Mouse (Mus musculus) bone marrow macrophage, adult 2 months (primary cell): Measurements from ENCODE around the gene Lmbrd2. TPM values are rescaled to one million over a fixed set of nuclear protein-coding genes. Genes with fewer than 3 reads are reported as not detected.

ENCODE experiments used
- H3K27ac ChIP-seq: 2 replicates; pipeline ENCODE4 v1.5.1; 2012; ENCODE audit warnings: low read depth, low read length; ENCODE audit not compliant: insufficient read depth
- H3K4me1 ChIP-seq: 2 replicates; pipeline ENCODE4 v1.6.1; 2012; ENCODE audit warnings: low read length; ENCODE audit not compliant: control insufficient read depth, insufficient read depth
- H3K4me3 ChIP-seq: 2 replicates; pipeline ENCODE4 v1.5.1; 2012; ENCODE audit warnings: mild to moderate bottlenecking, low read length, moderate library complexity; ENCODE audit not compliant: insufficient read depth
- CTCF ChIP-seq: IDR thresholded peaks from 2 replicates; pipeline ENCODE4 v1.5.1; 2012; ENCODE audit warnings: low read depth, mild to moderate bottlenecking, low read length, moderate library complexity
- POLR2A ChIP-seq: IDR thresholded peaks from 2 replicates; pipeline ENCODE4 v1.6.1; 2012; ENCODE audit warnings: mild to moderate bottlenecking, low read depth, low read length, borderline replicate concordance
- polyA plus RNA-seq: library from polyadenylated mRNA; stranded (reverse); fragments of >200 nt; gene quantifications from 2 replicates; pipeline ENCODE4 v1.2.4, GENCODE M21; 2012; ENCODE audit not compliant: missing spikeins, insufficient read depth, insufficient read length

Gene Lmbrd2
- polyA plus RNA-seq, result 20.5 and 20.6 TPM in 2 replicates

GRCm38 (mm10) chr15:9140252-9140680, at the start of gene Lmbrd2:
TSS of gene Lmbrd2 (plus strand) at chr15:9140550.
- TF ChIP-seq CTCF (no peak), POLR2A (no peak)
- H3K4me3 ChIP-seq, result peak within 1 kb of the TSS; percentile 95
- H3K27ac ChIP-seq, result peak within 1 kb of the TSS; percentile 64
- peaks cover 15% of the 10 kb centered on the region for H3K4me1 ChIP-seq

- H3K27ac ChIP-seq, result no peak overlapping the region
- no peak overlapping the region for H3K4me3 ChIP-seq
- TF ChIP-seq CTCF, result no peak
- no peak for TF ChIP-seq POLR2A
- peaks cover 15% of the 10 kb centered on the region for H3K4me1 ChIP-seq
Observed at GRCm38 (mm10) chr15:9090662-9091061, 49.7 kb upstream of the Lmbrd2 start.

- TF ChIP-seq CTCF (no peak), POLR2A (no peak)
- Histone ChIP-seq H3K4me3 (no peak overlapping the region), H3K27ac (peak overlapping the region; percentile 3; the same call in 1 of the 2 replicates), H3K4me1 (peaks cover 6% of the 10 kb centered on the region; the same call in 1 of the 2 replicates)
Observed at GRCm38 (mm10) chr15:9093598-9094365, 46.6 kb upstream of the Lmbrd2 start.

GRCm38 (mm10) chr15:9094366-9094750, 46.0 kb upstream of the Lmbrd2 start:
- peak overlapping the region; percentile 3; the same call in 1 of the 2 replicates for H3K27ac ChIP-seq
- no peak overlapping the region for H3K4me3 ChIP-seq
- TF ChIP-seq POLR2A (no peak), CTCF (no peak)
- H3K4me1 ChIP-seq, result peaks cover 6% of the 10 kb centered on the region; the same call in 1 of the 2 replicates

DNA sequence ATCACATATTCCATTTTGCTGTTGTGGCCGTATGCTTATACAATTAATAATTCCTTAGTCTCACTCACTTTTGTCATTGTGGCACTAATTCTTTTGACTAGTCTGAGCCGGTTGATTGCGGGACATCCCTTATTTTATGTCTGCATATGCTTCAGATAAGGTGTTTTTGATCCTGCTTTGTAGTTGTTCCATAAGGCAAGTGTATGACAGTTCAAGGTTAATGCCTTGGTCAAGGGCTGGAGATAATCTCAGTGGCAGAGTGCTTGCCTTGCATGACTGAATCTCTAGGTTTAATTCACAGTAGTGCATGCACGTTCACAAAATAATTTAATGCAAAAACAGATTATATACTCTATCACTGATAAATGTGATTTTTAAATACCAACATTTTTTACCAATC, 43.5 kb upstream of the Lmbrd2 start:
- H3K4me1 ChIP-seq, result peaks cover 6% of the 10 kb centered on the region; the same call in 1 of the 2 replicates
- TF ChIP-seq POLR2A (no peak), CTCF (no peak)
- no peak overlapping the region for H3K4me3 ChIP-seq
- H3K27ac ChIP-seq, result no peak overlapping the region

GRCm38 (mm10) chr15:9100446-9101077, 39.8 kb upstream of the Lmbrd2 start:
- TF ChIP-seq POLR2A (no peak), CTCF (no peak)
- Histone ChIP-seq H3K4me1 (no peaks in the 10 kb centered on the region), H3K27ac (no peak overlapping the region), H3K4me3 (no peak overlapping the region)

DNA sequence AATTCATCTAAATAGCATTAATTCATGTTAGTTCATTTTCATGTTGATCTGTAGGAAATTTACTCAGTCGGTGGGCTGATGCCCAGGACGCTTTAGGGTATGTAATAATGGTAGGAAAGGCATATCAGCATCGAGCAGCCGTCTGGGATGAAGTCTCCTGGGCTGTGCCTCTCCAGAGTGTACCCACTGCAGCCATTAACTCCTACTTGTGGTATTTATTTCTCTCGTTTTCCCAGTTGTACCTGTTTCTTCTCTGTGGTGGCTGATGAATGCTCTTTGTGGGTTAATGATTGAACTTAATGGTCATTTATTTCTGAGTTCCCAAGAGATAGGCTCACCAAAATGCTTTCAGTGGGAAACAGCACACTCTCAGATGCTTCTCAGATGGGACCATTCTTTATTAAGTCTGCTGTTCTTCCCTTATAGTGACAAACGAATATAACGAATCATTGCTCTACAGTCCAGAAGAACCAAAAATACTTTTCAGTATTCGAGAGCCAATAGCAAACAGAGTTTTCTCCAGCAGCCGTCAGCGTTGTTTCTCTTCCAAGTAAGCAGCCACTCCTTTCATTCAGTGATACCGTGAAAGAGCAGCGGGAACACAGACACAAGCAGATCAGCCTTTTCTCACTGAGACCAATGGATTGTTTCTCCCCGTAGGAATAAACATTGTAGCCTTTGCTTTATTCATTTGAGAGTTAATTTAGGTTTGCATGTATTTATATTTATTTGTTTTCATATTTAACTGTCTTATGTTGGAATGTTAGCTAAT, 33.9 kb upstream of the Lmbrd2 start:
- no peak overlapping the region for H3K4me3 ChIP-seq
- TF ChIP-seq POLR2A (no peak), CTCF (no peak)

DNA sequence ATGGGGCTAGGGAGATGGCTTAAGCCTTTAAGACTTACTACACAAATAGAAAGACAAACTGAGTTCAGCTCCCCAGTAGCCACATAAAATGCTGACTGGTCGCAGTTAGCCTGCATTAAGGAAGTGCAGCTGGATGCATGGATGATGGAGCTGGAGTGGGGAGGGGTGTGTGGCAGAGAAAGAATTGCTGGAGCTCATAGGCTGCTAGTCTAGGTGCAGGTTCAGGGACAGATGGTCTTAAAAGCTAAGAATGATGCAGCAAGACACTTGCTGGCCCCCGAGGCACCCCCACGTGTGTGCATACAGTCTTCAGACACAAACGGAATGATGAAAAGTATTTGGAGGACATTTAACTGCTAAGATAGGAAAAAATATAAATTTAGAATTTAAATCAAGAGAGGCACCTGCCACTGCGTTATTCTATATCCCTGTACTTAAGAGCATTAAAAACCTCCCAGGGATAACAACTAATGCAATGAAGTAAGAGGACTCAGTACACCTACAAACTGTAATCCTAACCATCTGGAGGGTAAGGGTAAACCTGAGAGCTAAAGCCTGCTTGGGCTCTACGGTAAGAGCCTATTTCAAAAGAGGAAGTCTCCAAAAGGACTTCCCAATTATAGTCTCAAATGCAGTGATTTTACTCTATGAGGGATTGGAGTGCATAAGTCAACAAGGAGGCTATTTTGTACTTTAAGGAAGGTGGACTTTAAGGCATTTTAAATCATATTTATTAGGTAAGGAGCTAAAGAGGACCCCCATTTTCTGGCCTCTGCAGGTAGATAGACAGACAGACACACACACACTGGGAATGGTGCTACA, 29.6 kb upstream of the Lmbrd2 start:
- Histone ChIP-seq H3K4me1 (peaks cover 9% of the 10 kb centered on the region), H3K27ac (no peak overlapping the region; the same call in 1 of the 2 replicates), H3K4me3 (no peak overlapping the region)
- TF ChIP-seq POLR2A (no peak), CTCF (no peak)

More for the DNA sequence above, 33.9 kb upstream of the Lmbrd2 start:
- H3K4me1 ChIP-seq, result peaks cover 8% of the 10 kb centered on the region
- no peak overlapping the region for H3K27ac ChIP-seq

DNA sequence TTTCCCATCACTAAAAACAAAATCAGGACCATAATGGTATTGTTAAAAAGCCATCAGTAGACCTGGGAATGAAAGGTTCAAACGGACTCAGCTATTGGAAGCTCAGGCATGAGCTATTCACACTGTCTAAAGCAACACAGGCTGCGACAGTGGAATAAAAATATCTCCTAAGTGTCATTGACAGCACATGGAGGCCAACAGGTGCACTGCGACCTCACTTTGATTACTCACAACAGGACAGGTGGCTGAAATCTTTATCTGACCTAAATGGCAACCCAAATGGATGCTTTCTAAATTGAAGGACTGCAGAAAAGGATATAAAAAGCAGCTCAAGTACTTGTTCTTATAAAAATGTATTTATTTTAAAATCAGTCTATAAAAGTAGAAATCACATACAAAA, 28.7 kb upstream of the Lmbrd2 start:
- H3K4me3 ChIP-seq, result no peak overlapping the region
- TF ChIP-seq POLR2A (no peak), CTCF (no peak)
- no peak overlapping the region for H3K27ac ChIP-seq
- H3K4me1 ChIP-seq, result peaks cover 9% of the 10 kb centered on the region
